Comparison of ENCODE assay signal across 8 mouse cellular contexts in the genomic region with DNA sequence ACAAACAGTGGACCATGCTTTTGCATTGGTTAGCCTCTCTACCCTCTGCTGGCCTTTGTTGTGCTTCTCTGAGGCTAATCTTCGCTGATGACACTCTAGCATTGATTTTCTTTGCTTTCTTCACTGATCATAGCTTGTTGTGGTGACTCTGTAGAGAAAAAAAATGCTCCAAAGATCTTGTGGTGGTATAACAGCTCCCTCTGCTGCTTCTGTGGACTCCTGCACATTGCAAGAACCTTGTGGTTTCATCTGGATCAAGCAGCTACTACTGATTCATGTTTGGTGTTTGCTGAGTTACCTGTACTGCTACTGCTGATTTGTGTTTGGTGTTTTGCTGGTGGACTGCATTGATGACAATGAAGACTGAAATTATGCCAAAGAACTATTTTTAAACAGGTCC.
DNase-seq lines count a peak whose midpoint lies in the region; ATAC-seq and TF ChIP-seq lines count a peak whose summit lies in the region.

No protein-coding gene starts in this region.

- TF ChIP-seq CTCF in forebrain, postnatal 0 days (IDR thresholded peaks at IDR 0.05; ENCODE audit: low read depth) = peak; percentile 73
- peak; percentile 34; the same call in 1 of the 2 replicates for TF ChIP-seq CTCF in liver, postnatal 0 days (IDR thresholded peaks at IDR 0.05; ENCODE audit: low read depth)
- peak; percentile 20; the same call in 1 of the 2 replicates for TF ChIP-seq CTCF in brain, embryonic 14.5 days (IDR thresholded peaks at IDR 0.05; ENCODE audit: borderline replicate concordance, extremely low read depth, insufficient read depth, insufficient read length)

- TF ChIP-seq POLR2A in brain, embryonic 14.5 days (IDR thresholded peaks at IDR 0.05; ENCODE audit: borderline replicate concordance, extremely low read depth, insufficient read depth, insufficient read length, poor library complexity, severe bottlenecking) = no peak

- no peaks in the 10 kb centered on the region for H3K9me3 ChIP-seq in forebrain, postnatal 0 days (ENCODE audit: low read length)
- no peaks in the 10 kb centered on the region for H3K9me3 ChIP-seq in forebrain, embryonic 16.5 days (ENCODE audit: control insufficient read depth, low read length)
- no peaks in the 10 kb centered on the region for H3K9me3 ChIP-seq in liver, postnatal 0 days (ENCODE audit: low read length)
- no peaks in the 10 kb centered on the region for H3K9me3 ChIP-seq in heart, embryonic 12.5 days (replicated peaks)

- H3K36me3 ChIP-seq in forebrain, postnatal 0 days (ENCODE audit: insufficient read depth) = no peaks in the 10 kb centered on the region
- no peaks in the 10 kb centered on the region for H3K36me3 ChIP-seq in forebrain, embryonic 16.5 days (ENCODE audit: control insufficient read depth, insufficient read depth)
- H3K36me3 ChIP-seq in liver, postnatal 0 days (replicated peaks; ENCODE audit: insufficient read depth, low read length) = no peaks in the 10 kb centered on the region
- no peaks in the 10 kb centered on the region for H3K36me3 ChIP-seq in heart, embryonic 12.5 days

- H3K4me2 ChIP-seq in forebrain, postnatal 0 days (ENCODE audit: low read depth) = no peak overlapping the region
- no peak overlapping the region for H3K4me2 ChIP-seq in forebrain, embryonic 16.5 days (ENCODE audit: low read length)
- H3K4me2 ChIP-seq in liver, postnatal 0 days (ENCODE audit: low read depth, low read length) = no peak overlapping the region
- no peak overlapping the region for H3K4me2 ChIP-seq in heart, embryonic 12.5 days

- WGBS in forebrain, postnatal 0 days = 45% methylated on average over 1 of the region's 1 CpGs
- 32% methylated on average over 1 of the region's 1 CpGs for WGBS in forebrain, embryonic 16.5 days
- WGBS in liver, postnatal 0 days (ENCODE audit: insufficient replicate concordance) = 35% methylated on average over 1 of the region's 1 CpGs
- 42% methylated on average over 1 of the region's 1 CpGs for WGBS in heart, embryonic 12.5 days

- TF ChIP-seq EP300 in liver, postnatal 0 days (IDR thresholded peaks at IDR 0.05; ENCODE audit: low read depth) = no peak

- peak; percentile 57 for DNase-seq in forebrain, postnatal 0 days
- DNase-seq in liver, postnatal 0 days = no peak
- no peak for DNase-seq in liver
- peak; percentile 35 for DNase-seq in brain, embryonic 14.5 days (ENCODE audit: low read depth)
- peak; percentile 28 to 51 for DNase-seq in right cerebral cortex, adult 2 months (ENCODE audit: low spot score in 2 of 2)
- DNase-seq in ovary, postnatal 10 days (ENCODE audit: low spot score) = no peak

- ATAC-seq in forebrain, postnatal 0 days = peak; percentile 55; the same call in 1 of the 2 replicates
- ATAC-seq in forebrain, embryonic 16.5 days = no peak
- no peak for ATAC-seq in liver, postnatal 0 days
- no peak for ATAC-seq in heart, embryonic 12.5 days (ENCODE audit: insufficient number of reproducible peaks, low FRiP score)

- H3K4me1 ChIP-seq in forebrain, postnatal 0 days (ENCODE audit: insufficient read depth) = no peaks in the 10 kb centered on the region
- H3K4me1 ChIP-seq in forebrain, embryonic 16.5 days (replicated peaks; ENCODE audit: control insufficient read depth, insufficient read depth, low read length) = no peaks in the 10 kb centered on the region
- H3K4me1 ChIP-seq in liver, postnatal 0 days (ENCODE audit: insufficient read depth) = no peaks in the 10 kb centered on the region
- no peaks in the 10 kb centered on the region for H3K4me1 ChIP-seq in heart, embryonic 12.5 days (replicated peaks)

- H3K27me3 ChIP-seq in forebrain, postnatal 0 days (ENCODE audit: insufficient read depth, low read length) = no peaks in the 10 kb centered on the region
- H3K27me3 ChIP-seq in forebrain, embryonic 16.5 days (replicated peaks; ENCODE audit: control insufficient read depth, insufficient read depth, low read length) = no peaks in the 10 kb centered on the region
- H3K27me3 ChIP-seq in liver, postnatal 0 days (ENCODE audit: insufficient read depth, low read length) = no peaks in the 10 kb centered on the region
- H3K27me3 ChIP-seq in heart, embryonic 12.5 days (replicated peaks) = no peaks in the 10 kb centered on the region

- H3K27ac ChIP-seq in forebrain, postnatal 0 days (ENCODE audit: low read depth, low read length) = no peak overlapping the region
- no peak overlapping the region for H3K27ac ChIP-seq in forebrain, embryonic 16.5 days (ENCODE audit: low read length)
- H3K27ac ChIP-seq in liver, postnatal 0 days (ENCODE audit: low read depth) = no peak overlapping the region
- H3K27ac ChIP-seq in heart, embryonic 12.5 days (ENCODE audit: poor library complexity, severe bottlenecking) = no peak overlapping the region

- H3K9ac ChIP-seq in forebrain, postnatal 0 days = no peak overlapping the region
- H3K9ac ChIP-seq in forebrain, embryonic 16.5 days (replicated peaks; ENCODE audit: low read depth, low read length) = no peak overlapping the region
- H3K9ac ChIP-seq in liver, postnatal 0 days (replicated peaks) = no peak overlapping the region
- no peak overlapping the region for H3K9ac ChIP-seq in heart, embryonic 12.5 days

- H3K4me3 ChIP-seq in forebrain, postnatal 0 days (ENCODE audit: low read depth, low read length) = no peak overlapping the region
- no peak overlapping the region for H3K4me3 ChIP-seq in forebrain, embryonic 16.5 days (replicated peaks; ENCODE audit: low read length)
- H3K4me3 ChIP-seq in liver, postnatal 0 days (ENCODE audit: low read depth, low read length) = no peak overlapping the region
- H3K4me3 ChIP-seq in heart, embryonic 12.5 days = no peak overlapping the region

Comparison
In these comparisons a context has a peak if more than half of its experiments do, and no peak if none do; other contexts are left out.
1. DNase-seq: peak in forebrain, postnatal 0 days (single experiment), brain, embryonic 14.5 days (single experiment) and right cerebral cortex, adult 2 months (2 of 2); none in liver, postnatal 0 days (single experiment), liver (single experiment) and ovary, postnatal 10 days (single experiment).
2. CTCF ChIP-seq: peak in every context shown above with its lines; median percentile 73 in forebrain, postnatal 0 days; 34 in liver, postnatal 0 days; 20 in brain, embryonic 14.5 days.